In genomic region chr2:76369821-76370655, GRCm38 (mm10) we compare ENCODE assay signal across 8 mouse cellular contexts. TPM values are rescaled to one million over a fixed set of nuclear protein-coding genes. Genes with fewer than 3 reads are reported as not detected.
DNase-seq lines count a peak whose midpoint lies in the region; ATAC-seq lines count a peak whose summit lies in the region.

TSS of gene Rbm45 (plus strand) at chr2:76369984.

- ATAC-seq in hindbrain, embryonic 15.5 days (ENCODE audit: low FRiP score, low read depth), result peak; percentile 93

- H3K36me3 ChIP-seq in hindbrain, embryonic 15.5 days, result peaks cover 18% of the 10 kb centered on the region

- peak within 1 kb of the TSS; percentile 89 for H3K9ac ChIP-seq in hindbrain, embryonic 15.5 days

- H3K27me3 ChIP-seq in hindbrain, embryonic 15.5 days, result no peaks in the 10 kb centered on the region

- H3K9me3 ChIP-seq in hindbrain, embryonic 15.5 days, result no peaks in the 10 kb centered on the region

- peak; percentile 86 for DNase-seq in T-cell, adult 2 months (ENCODE audit: low spot score)
- peak; percentile 93 for DNase-seq in cerebellum, postnatal 36 days
- DNase-seq in frontal cortex, postnatal 36 days (ENCODE audit: low spot score in 2 of 2), result peak; percentile 88 to 90
- DNase-seq in left cerebral cortex, adult 11 months (ENCODE audit: low spot score), result peak; percentile 64
- DNase-seq in lung, postnatal 4 days, result peak; percentile 89 to 90
- DNase-seq in retina, postnatal 7 days (ENCODE audit: low read depth, low spot score), result peak; percentile 88
- peak; percentile 81 for DNase-seq in urinary bladder, adult 2 months (ENCODE audit: low spot score)

- H3K4me2 ChIP-seq in hindbrain, embryonic 15.5 days, result peak within 1 kb of the TSS; percentile 97

- H3K4me1 ChIP-seq in hindbrain, embryonic 15.5 days (replicated peaks), result peaks cover 15% of the 10 kb centered on the region

- H3K27ac ChIP-seq in hindbrain, embryonic 15.5 days (replicated peaks), result peak within 1 kb of the TSS; percentile 76

- under 1% methylated on average over 61 of the region's 61 CpGs for WGBS in hindbrain, embryonic 15.5 days

- peak within 1 kb of the TSS; percentile 76 for H3K4me3 ChIP-seq in hindbrain, embryonic 15.5 days

RNA-seq across cellular contexts. Expression of gene Rbm45, which starts in this region (rescaled TPM):
- polyA plus RNA-seq in hindbrain, embryonic 15.5 days (2015; fragmentation: Nextera tagmentation; extraction: Ambion mirVana), result 16.5 and 19.0 TPM in 2 replicates
- 23.2 and 24.8 TPM in 2 replicates for polyA plus RNA-seq in urinary bladder, adult 2 months (2012; rRNA removed)

Comparison
In these comparisons a context has a peak if more than half of its experiments do, and no peak if none do; other contexts are left out.
1. Peak in every context shown above with its lines: DNase-seq, ATAC-seq, H3K4me3 ChIP-seq and H3K27ac ChIP-seq.